Mouse (Mus musculus) embryonic facial prominence, embryonic 15.5 days (tissue): Measurements from ENCODE around the gene Thbs3. TPM values are rescaled to one million over a fixed set of nuclear protein-coding genes. Genes with fewer than 3 reads are reported as not detected.

ENCODE experiments used
- ATAC-seq: fragments of 200-750 bp; cut with Nextera tagmentation; 2 replicates; pipeline ENCODE4 v1.8.0; 2017; ENCODE audit warnings: low read depth, moderate TSS enrichment; ENCODE audit not compliant: insufficient number of reproducible peaks, low FRiP score, low TSS enrichment
- H3K27ac ChIP-seq: fragments of 300-500 bp; sonication (generic); replicated peaks from 2 replicates; pipeline ENCODE4 v1.5.1; 2015; ENCODE audit warnings: mild to moderate bottlenecking, inconsistent platforms
- H3K27me3 ChIP-seq: fragments of 300-500 bp; sonication (generic); 2 replicates; pipeline ENCODE4 v1.6.1; 2015; ENCODE audit warnings: inconsistent platforms
- H3K36me3 ChIP-seq: fragments of 300-500 bp; sonication (generic); 2 replicates; pipeline ENCODE4 v1.6.1; 2015; ENCODE audit warnings: mild to moderate bottlenecking, inconsistent platforms
- H3K4me1 ChIP-seq: fragments of 300-500 bp; sonication (generic); 2 replicates; pipeline ENCODE4 v1.6.1; 2015; ENCODE audit warnings: inconsistent platforms
- H3K4me2 ChIP-seq: fragments of 300-500 bp; sonication (generic); replicated peaks from 2 replicates; pipeline ENCODE4 v1.6.1; 2015; ENCODE audit warnings: mild to moderate bottlenecking, inconsistent platforms
- H3K4me3 ChIP-seq: fragments of 300-500 bp; sonication (generic); replicated peaks from 2 replicates; pipeline ENCODE4 v1.5.1; 2015; ENCODE audit warnings: mild to moderate bottlenecking, inconsistent platforms
- H3K9ac ChIP-seq: fragments of 300-500 bp; sonication (generic); 2 replicates; pipeline ENCODE4 v1.6.1; 2015; ENCODE audit warnings: inconsistent platforms
- H3K9me3 ChIP-seq: fragments of 300-500 bp; sonication (generic); replicated peaks from 2 replicates; pipeline ENCODE4 v1.6.1; 2016; ENCODE audit warnings: inconsistent platforms
- whole genome bisulfite sequencing: fragments of 180-500 bp; shearing (Covaris S2); methylation state at CpG from one replicate; pipeline ENCODE4 v1.1.7; 2015; 5-methylcytosine and 5-hydroxymethylcytosine counted together
- polyA plus RNA-seq: library from polyadenylated mRNA; unstranded; fragments of >200 nt; fragmentation: Nextera tagmentation; extraction: Ambion mirVana; gene quantifications from 2 replicates; pipeline ENCODE4 v1.2.1, GENCODE M21; 2015

The Thbs3 gene
- polyA plus RNA-seq, 1 experiment from 2014 or later: 59.7 TPM

DNA sequence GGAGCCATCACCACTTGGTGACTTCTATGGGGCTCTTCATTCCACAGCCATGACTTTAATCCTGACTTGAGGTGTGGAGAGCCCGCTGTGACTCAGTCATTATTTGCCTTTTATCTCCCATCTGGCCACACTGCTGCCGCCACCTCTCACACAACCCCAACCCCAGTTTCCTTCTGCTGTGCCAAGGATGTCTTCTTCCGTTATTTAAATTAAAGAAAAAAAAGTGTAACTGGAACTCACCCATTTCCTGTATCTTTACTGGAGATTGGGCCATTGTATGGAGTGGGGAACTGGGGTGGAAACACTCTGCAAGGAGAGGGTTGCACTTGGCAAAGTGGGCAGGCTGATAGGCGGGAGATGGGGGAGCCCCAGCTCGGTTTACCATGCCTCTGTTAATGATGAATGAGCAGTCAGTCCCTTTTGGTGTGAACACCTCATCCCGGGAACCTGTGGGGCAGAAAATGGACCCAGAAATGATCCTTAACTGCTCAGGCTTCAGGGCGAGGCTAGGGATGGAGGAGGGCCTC, 32.4 kb upstream of the Thbs3 start:
- Histone ChIP-seq H3K36me3 (peaks cover 38% of the 10 kb centered on the region), H3K4me2 (peak overlapping the region; percentile 92), H3K4me3 (peak overlapping the region; percentile 69), H3K27me3 (no peaks in the 10 kb centered on the region), H3K9ac (no peak overlapping the region), H3K4me1 (peaks cover 44% of the 10 kb centered on the region), H3K9me3 (no peaks in the 10 kb centered on the region), H3K27ac (peak overlapping the region; percentile 89; the same call in 1 of the 2 replicates)
- ATAC-seq: no peak
- WGBS: 55% methylated on average over 7 of the region's 7 CpGs

DNA sequence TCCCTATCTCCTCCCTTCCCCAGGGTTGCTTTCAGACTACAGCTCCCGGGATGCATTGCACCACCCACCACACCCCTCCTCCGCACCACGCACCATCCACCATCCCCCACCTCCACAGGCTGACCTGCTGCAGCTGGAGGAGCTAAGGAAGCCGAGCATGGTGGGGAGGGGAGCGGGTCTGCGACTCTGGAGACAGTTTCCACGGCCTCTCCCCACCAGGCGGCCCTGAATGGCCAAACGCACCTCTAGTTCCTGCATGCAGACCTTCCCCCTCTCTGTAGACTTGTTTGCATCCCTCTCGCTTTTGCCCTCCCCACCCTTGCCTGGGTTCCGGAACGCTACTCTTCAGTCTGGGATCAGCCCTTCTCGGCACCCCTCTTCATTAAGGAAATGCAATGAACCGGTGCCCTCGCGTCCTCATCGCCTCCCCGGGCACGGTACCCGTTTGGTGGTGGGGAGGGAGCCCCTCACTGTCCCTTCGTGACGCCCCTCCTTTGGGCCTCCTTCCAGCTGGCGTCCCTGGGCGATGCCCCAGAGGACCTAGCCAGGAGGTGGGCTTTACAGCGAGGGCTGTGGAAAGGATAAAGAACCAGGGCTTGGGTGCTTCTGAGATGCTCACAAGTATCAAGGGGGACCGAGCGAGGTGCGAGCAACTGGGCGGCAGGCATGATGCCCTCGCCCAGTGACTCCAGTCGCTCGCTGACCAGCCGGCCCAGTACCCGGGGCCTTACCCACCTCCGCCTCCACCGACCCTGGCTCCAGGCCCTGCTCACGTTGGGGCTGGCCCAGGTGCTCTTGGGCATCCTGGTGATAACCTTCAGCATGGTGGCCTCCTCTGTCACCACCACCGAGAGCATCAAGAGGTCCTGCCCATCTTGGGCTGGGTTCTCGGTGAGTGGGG, 31.7 kb upstream of the Thbs3 start, which contains the start of gene Fam189b:
TSS of gene Fam189b (plus strand) at position 86 of the 901 bp plus-strand sequence.
- H3K4me2 ChIP-seq: peak within 1 kb of the TSS; percentile 92
- peaks cover 45% of the 10 kb centered on the region for H3K36me3 ChIP-seq
- no peaks in the 10 kb centered on the region for H3K9me3 ChIP-seq
- H3K4me1 ChIP-seq: peaks cover 41% of the 10 kb centered on the region
- peak; percentile 93 for ATAC-seq
- peak within 1 kb of the TSS; percentile 89 for H3K27ac ChIP-seq
- 5% methylated on average over 39 of the region's 39 CpGs for WGBS
- peak within 1 kb of the TSS; percentile 65 for H3K9ac ChIP-seq
- H3K27me3 ChIP-seq: no peaks in the 10 kb centered on the region
- peak within 1 kb of the TSS; percentile 69 for H3K4me3 ChIP-seq

DNA sequence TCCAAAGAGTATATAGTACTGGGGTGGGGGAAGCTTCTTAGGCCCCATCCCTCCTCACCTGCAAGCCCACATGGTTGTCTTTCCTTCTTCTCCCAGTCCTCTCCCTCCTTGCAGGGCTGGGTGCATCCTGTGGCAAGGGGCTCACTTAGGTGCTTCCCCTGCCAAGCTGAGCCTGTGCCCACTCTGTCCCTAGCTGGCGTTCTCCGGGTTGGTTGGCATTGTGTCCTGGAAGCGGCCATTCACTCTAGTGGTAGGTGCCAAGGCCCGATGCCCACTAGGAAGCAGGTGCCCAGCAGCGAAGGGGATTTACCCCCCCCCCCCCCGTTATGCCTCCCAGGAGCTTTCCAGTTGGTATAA, 31.0 kb upstream of the Thbs3 start:
- no peak for ATAC-seq
- H3K36me3 ChIP-seq: peaks cover 50% of the 10 kb centered on the region

DNA sequence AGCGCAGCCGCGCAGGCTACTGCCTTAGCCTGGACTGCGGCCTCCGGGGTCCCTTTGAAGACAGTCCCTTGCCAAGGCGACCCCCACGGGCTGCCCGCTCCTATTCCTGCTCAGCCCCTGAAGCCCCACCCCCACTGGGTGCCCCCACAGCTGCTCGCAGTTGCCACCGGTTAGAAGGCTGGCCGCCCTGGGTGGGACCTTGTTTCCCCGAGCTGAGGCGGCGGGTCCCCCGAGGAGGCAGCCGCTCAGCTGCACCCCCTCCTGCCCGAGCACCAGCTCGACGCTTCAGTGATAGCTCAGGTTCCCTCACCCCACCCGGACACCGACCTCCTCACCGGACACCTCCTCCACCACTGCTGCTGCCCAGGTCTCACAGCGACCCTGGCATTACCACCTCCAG, 27.8 kb upstream of the Thbs3 start:
- no peak overlapping the region for H3K27ac ChIP-seq
- no peak for ATAC-seq
- H3K9me3 ChIP-seq: no peaks in the 10 kb centered on the region
- peaks cover 31% of the 10 kb centered on the region for H3K4me1 ChIP-seq
- 38% methylated on average over 23 of the region's 23 CpGs for WGBS
- no peak overlapping the region for H3K4me2 ChIP-seq
- H3K27me3 ChIP-seq: no peaks in the 10 kb centered on the region
- no peak overlapping the region for H3K4me3 ChIP-seq
- peaks cover 20% of the 10 kb centered on the region for H3K36me3 ChIP-seq
- no peak overlapping the region for H3K9ac ChIP-seq

More for the DNA sequence above, 31.0 kb upstream of the Thbs3 start:
- H3K4me2 ChIP-seq: peak overlapping the region; percentile 92
- H3K27me3 ChIP-seq: no peaks in the 10 kb centered on the region
- peaks cover 35% of the 10 kb centered on the region for H3K4me1 ChIP-seq
- no peak overlapping the region for H3K27ac ChIP-seq
- WGBS: 73% methylated on average over 6 of the region's 6 CpGs
- no peaks in the 10 kb centered on the region for H3K9me3 ChIP-seq
- H3K9ac ChIP-seq: peak overlapping the region; percentile 65
- peak overlapping the region; percentile 69 for H3K4me3 ChIP-seq

DNA sequence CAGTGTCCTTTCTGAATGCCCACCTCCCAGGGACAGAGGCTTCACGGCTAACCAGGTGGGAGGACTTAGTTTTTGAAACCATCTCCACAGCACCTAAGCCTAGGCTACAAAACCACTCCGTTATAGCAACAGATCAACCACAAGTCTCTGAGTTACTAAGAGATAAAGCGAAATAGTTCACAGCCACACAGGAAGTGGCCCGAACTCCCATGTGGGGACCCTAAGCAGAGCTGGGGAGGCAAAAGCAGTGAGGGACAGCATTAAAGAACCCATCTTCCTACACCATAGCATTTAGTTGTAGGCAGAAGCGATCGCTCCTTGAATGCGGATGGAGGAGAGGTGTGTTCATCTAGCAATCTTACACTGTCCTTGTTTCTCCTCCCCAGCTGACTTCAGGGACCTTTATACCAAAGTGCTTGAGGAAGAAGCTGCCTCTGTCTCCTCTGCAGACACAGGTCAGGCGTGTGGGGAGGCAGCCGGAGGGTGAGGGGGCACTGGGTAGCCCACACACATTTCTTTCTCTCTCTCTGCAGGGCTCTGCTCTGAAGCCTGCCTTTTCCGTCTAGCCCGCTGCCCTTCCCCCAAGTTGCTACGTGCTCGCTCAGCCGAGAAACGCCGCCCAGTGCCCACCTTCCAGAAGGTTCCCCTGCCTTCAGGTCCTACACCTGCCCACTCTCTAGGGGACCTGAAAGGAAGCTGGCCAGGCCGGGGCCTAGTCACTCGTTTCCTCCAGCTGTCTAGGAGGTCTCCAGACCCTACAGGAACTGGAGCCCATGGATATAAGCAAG, 27.1 kb upstream of the Thbs3 start:
- H3K36me3 ChIP-seq: peaks cover 16% of the 10 kb centered on the region
- no peaks in the 10 kb centered on the region for H3K27me3 ChIP-seq
- WGBS: 71% methylated on average over 18 of the region's 18 CpGs
- no peak for ATAC-seq
- no peak overlapping the region for H3K4me3 ChIP-seq
- H3K4me1 ChIP-seq: peaks cover 28% of the 10 kb centered on the region
- H3K4me2 ChIP-seq: no peak overlapping the region
- H3K27ac ChIP-seq: no peak overlapping the region
- H3K9ac ChIP-seq: no peak overlapping the region
- H3K9me3 ChIP-seq: no peaks in the 10 kb centered on the region

DNA sequence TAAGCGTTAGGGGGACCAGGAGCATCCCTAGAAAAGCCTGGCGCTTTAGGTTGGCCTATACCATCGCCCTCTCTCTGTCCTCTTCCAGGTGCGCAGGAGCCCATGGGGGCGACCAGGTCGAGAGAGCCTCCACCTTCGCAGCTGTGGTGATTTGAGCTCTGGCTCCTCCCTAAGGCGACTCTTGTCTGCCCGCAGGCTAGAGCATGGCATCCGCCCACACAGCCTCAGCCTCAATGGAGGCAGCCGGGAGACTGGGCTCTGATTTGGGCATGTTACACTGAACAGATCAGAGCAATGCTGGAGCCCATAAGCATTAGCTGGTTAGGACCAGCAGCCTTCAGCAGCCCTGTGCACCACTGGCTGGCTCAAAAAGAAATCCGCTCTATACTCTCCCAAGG, 26.5 kb upstream of the Thbs3 start:
- Histone ChIP-seq H3K4me2 (no peak overlapping the region), H3K4me3 (no peak overlapping the region), H3K36me3 (peaks cover 16% of the 10 kb centered on the region), H3K27ac (no peak overlapping the region), H3K4me1 (peaks cover 26% of the 10 kb centered on the region), H3K27me3 (no peaks in the 10 kb centered on the region), H3K9me3 (no peaks in the 10 kb centered on the region), H3K9ac (no peak overlapping the region)
- WGBS: 58% methylated on average over 12 of the region's 12 CpGs
- ATAC-seq: no peak

DNA sequence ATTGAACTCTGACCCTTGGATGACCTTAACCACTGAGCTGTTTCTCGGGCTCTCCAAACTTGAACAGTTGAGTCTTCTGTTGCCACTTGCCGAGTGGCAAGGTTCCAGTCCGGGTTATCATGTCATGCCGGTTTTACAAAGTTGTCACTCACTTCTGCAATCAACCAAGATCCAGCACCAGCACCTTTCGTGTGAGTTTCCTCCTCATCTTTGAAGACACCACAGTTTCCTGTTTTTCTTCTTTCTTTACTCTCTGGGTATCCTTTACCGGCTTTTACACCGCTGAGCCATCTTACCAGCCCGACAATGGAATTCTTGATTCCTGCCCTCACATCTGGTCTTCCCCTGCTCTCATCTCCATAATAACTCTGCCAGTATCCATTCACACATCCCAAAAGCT, 24.5 kb upstream of the Thbs3 start:
- no peak overlapping the region for H3K4me2 ChIP-seq

DNA sequence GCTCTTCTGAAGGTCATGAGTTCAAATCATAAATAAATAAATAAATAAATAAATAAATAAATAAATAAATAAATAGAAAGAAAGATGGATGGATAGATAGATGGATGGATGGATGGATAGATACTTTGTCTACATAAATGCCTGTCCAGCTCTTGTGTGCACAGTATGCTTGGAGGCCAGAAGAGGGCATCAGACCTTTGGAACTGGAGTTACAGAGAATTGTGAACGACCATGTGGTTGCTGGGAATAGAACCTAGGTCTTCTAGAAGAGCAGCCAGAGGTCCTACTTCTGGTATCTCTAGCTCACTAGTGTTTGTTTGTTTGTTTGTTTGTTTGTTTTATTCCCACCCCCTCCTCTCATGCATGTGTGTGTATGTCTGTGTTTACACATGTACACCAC, 21.6 kb upstream of the Thbs3 start:
- Histone ChIP-seq H3K9me3 (no peaks in the 10 kb centered on the region), H3K4me3 (no peak overlapping the region), H3K4me2 (no peak overlapping the region), H3K36me3 (peaks cover 7% of the 10 kb centered on the region), H3K9ac (no peak overlapping the region), H3K4me1 (peaks cover 13% of the 10 kb centered on the region), H3K27me3 (no peaks in the 10 kb centered on the region), H3K27ac (no peak overlapping the region)
- WGBS: 59% methylated on average over 1 of the region's 1 CpGs
- no peak for ATAC-seq

More for the DNA sequence above, 24.5 kb upstream of the Thbs3 start:
- 77% methylated on average over 8 of the region's 8 CpGs for WGBS
- Histone ChIP-seq H3K4me1 (peaks cover 8% of the 10 kb centered on the region), H3K9me3 (no peaks in the 10 kb centered on the region), H3K4me3 (no peak overlapping the region), H3K27ac (no peak overlapping the region), H3K27me3 (no peaks in the 10 kb centered on the region), H3K9ac (no peak overlapping the region), H3K36me3 (peaks cover 16% of the 10 kb centered on the region)
- no peak for ATAC-seq

DNA sequence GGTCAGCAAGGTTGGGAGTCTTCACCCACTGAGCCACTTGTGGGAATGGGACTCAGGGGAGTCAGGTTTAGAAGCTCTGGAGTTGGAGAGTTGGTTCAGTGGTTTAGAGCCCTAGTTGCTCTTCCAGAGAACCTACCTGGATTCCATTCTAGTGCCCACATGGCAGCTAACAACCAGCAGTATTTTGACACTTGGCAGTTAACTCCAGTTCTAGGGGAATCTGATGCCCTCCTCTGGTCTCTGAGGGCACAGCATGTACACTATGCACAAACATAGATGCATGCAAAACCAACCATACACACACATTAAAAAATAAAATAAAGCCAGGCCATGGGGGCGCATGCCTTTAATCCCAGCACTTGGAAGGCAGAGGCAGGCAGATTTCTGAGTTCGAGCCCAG, 21.1 kb upstream of the Thbs3 start:
- no peak overlapping the region for H3K4me2 ChIP-seq
- no peaks in the 10 kb centered on the region for H3K9me3 ChIP-seq
- no peak overlapping the region for H3K4me3 ChIP-seq
- WGBS: 89% methylated on average over 2 of the region's 2 CpGs
- peaks cover 2% of the 10 kb centered on the region; the same call in 1 of the 2 replicates for H3K36me3 ChIP-seq
- ATAC-seq: no peak
- no peak overlapping the region for H3K9ac ChIP-seq
- peaks cover 13% of the 10 kb centered on the region for H3K4me1 ChIP-seq
- H3K27ac ChIP-seq: no peak overlapping the region
- no peaks in the 10 kb centered on the region for H3K27me3 ChIP-seq

DNA sequence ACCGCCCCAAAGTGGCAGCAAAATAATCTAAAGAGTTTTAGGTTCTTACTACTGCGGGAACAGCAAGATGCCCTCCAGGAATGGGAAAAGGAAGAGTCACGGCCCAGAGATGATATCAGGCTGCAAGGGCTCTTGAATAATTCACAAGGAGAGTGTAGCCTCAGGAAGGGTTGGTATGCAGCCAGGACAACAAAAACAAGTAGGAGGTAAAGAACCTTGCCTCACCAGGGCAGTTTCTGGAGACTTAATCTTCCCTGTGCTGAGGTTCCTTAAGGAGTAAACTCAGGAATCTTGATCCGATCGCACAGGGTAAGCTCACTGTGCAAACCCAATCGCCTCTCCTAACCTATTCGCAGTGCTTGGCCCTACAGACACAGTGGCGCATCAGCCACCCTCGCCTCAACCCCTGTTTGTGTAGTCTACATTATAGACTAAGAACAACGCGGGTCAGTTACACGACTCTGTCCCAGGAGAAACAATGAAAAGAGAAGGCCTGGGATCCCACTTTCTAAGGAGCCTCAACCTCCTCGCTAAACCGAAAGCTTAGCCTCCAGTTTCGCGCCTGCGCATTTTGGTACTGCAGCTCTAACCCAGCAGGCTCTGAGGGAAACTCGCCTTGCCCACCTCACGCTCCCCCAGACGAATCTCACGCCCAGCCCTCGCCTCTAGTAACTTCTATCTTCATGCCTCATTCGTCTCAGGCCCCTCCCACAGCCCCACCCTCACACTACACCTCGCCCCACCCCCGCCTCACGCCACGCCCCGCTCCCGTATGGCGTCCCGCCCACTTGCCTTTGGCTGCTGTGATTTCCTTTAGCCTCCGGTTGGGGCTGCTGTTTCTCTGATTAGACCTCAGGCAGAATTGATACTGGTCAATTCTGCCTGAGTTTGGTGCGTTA, 18.8 kb upstream of the Thbs3 start:
- no peaks in the 10 kb centered on the region for H3K27me3 ChIP-seq
- peak overlapping the region; percentile 62 for H3K4me2 ChIP-seq
- H3K9me3 ChIP-seq: no peaks in the 10 kb centered on the region
- peak overlapping the region; percentile 83 for H3K27ac ChIP-seq
- WGBS: 4% methylated on average over 33 of the region's 33 CpGs
- peak; percentile 98 for ATAC-seq
- no peaks in the 10 kb centered on the region for H3K36me3 ChIP-seq
- H3K4me3 ChIP-seq: peak overlapping the region; percentile 48
- H3K4me1 ChIP-seq: peaks cover 13% of the 10 kb centered on the region
- peak overlapping the region; percentile 65 for H3K9ac ChIP-seq
